Mouse (Mus musculus): ENCODE measurements around the gene Gm49395.

Gene Gm49395

DNA sequence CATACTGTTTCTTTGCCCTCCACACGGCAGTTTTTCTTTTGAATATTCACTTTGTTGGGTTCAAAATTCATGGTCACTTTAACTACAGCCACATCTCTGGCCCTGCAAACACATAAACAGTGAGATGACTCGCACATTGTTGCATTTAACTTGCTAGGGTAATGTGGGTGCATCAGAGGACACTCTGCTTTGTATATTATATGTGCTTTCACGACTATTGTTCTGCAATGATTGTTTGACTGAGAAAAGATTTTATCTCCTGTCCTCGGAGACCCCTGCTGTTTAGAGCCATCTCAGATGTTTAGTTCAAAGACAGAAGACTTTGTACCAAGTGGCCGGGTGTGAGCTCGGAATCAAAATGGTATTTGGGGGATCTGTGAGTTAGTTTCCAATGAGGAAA lies 114.1 kb downstream of the Gm49395 start:
- DNase-seq (ENCODE audit: low spot score in 2 of 2), result no peak

GRCm38 (mm10) chr13:114987161-114987560 lies 114.6 kb downstream of the Gm49395 start:
- DNase-seq (ENCODE audit: low spot score in 2 of 2), result peak in 1 of 2 experiments; percentile 35
